11 mouse cellular contexts compared by ENCODE assay signal in genomic region chrX:68839548-68840444, GRCm38 (mm10). TPM values are rescaled to one million over a fixed set of nuclear protein-coding genes. Genes with fewer than 3 reads are reported as not detected.
DNase-seq lines count a peak whose midpoint lies in the region; ATAC-seq and TF ChIP-seq lines count a peak whose summit lies in the region.
"Had no signal": no experiment of that assay in that cellular context is flagged by ENCODE, and none has a peak within 500 bp of the region (broad histone marks: within the 10 kb centered on the region; RNA-seq: fewer than 3 reads in every experiment).

No protein-coding gene starts in this region.

- no peaks in the 10 kb centered on the region for H3K4me1 ChIP-seq in hindbrain, embryonic 14.5 days (replicated peaks; ENCODE audit: control insufficient read depth, insufficient read depth, low read length)
- no peaks in the 10 kb centered on the region for H3K4me1 ChIP-seq in stomach, postnatal 0 days (replicated peaks; ENCODE audit: control insufficient read depth, insufficient read depth)
- H3K4me1 ChIP-seq: embryonic facial prominence, embryonic 12.5 days had no signal

- no peaks in the 10 kb centered on the region for H3K9me3 ChIP-seq in hindbrain, embryonic 14.5 days (ENCODE audit: control insufficient read depth, low read length)
- H3K9me3 ChIP-seq in stomach, postnatal 0 days (ENCODE audit: control insufficient read depth, low read length), result no peaks in the 10 kb centered on the region
- H3K9me3 ChIP-seq: embryonic facial prominence, embryonic 12.5 days had no signal

- ATAC-seq in cerebellum, adult (ENCODE audit: insufficient number of reproducible peaks, low FRiP score, low TSS enrichment), result no peak; the same call in 1 of the 2 replicates
- ATAC-seq in hindbrain, embryonic 14.5 days (ENCODE audit: low FRiP score), result peak; percentile 59; the same call in 1 of the 2 replicates
- no peak for ATAC-seq in stomach, postnatal 0 days (ENCODE audit: low FRiP score, low TSS enrichment)

- peak; percentile 75 for TF ChIP-seq CTCF in stomach, postnatal 0 days (IDR thresholded peaks at IDR 0.05; ENCODE audit: low read depth)

- 0 out of 2 replicates have a peak overlapping the region, but pooled peaks have one; percentile 5 for H3K27ac ChIP-seq in hindbrain, embryonic 14.5 days
- no peak overlapping the region for H3K27ac ChIP-seq in stomach, postnatal 0 days (replicated peaks)
- H3K27ac ChIP-seq: embryonic facial prominence, embryonic 12.5 days had no signal

- 31% methylated on average over 5 of the region's 5 CpGs for WGBS in hindbrain, embryonic 14.5 days
- 18% methylated on average over 5 of the region's 5 CpGs for WGBS in stomach, postnatal 0 days

- H3K4me3 ChIP-seq in hindbrain, embryonic 14.5 days (replicated peaks; ENCODE audit: low read length), result no peak overlapping the region
- H3K4me3 ChIP-seq in stomach, postnatal 0 days (ENCODE audit: low read depth, low read length), result no peak overlapping the region
- H3K4me3 ChIP-seq: embryonic facial prominence, embryonic 12.5 days; myocyte had no signal

- no peaks in the 10 kb centered on the region for H3K27me3 ChIP-seq in hindbrain, embryonic 14.5 days (ENCODE audit: control insufficient read depth, insufficient read depth, low read length)
- no peaks in the 10 kb centered on the region for H3K27me3 ChIP-seq in stomach, postnatal 0 days (ENCODE audit: control insufficient read depth, insufficient read depth, low read length)
- H3K27me3 ChIP-seq: embryonic facial prominence, embryonic 12.5 days had no signal

- no peak overlapping the region for H3K9ac ChIP-seq in hindbrain, embryonic 14.5 days
- no peak overlapping the region for H3K9ac ChIP-seq in stomach, postnatal 0 days (ENCODE audit: low read length)
- H3K9ac ChIP-seq: embryonic facial prominence, embryonic 12.5 days had no signal

- peak; percentile 34 for DNase-seq in cerebellum, adult 9-10 months
- DNase-seq in lung, postnatal 10 days, result peak; percentile 4
- DNase-seq in lung, postnatal 36 days, result no peak
- DNase-seq in hindbrain, embryonic 14.5 days (ENCODE audit: low spot score), result peak; percentile 75
- DNase-seq in stomach, postnatal 0 days (ENCODE audit: low spot score), result no peak
- DNase-seq in heart, postnatal 14 days, result no peak
- no peak for DNase-seq in urinary bladder, adult 2 months (ENCODE audit: low spot score)
- DNase-seq: kidney, postnatal 36 days had no signal

- H3K4me2 ChIP-seq in hindbrain, embryonic 14.5 days (replicated peaks), result no peak overlapping the region
- no peak overlapping the region for H3K4me2 ChIP-seq in stomach, postnatal 0 days (replicated peaks; ENCODE audit: low read depth)
- H3K4me2 ChIP-seq: embryonic facial prominence, embryonic 12.5 days had no signal

- no peak for TF ChIP-seq EP300 in stomach, postnatal 0 days (optimal IDR thresholded peaks at IDR 0.05)

- intact Hi-C loops in heart, postnatal 14 days (cut with DNase I), result no loop called here

- no peaks in the 10 kb centered on the region for H3K36me3 ChIP-seq in hindbrain, embryonic 14.5 days (replicated peaks; ENCODE audit: control insufficient read depth, insufficient read depth)
- no peaks in the 10 kb centered on the region for H3K36me3 ChIP-seq in stomach, postnatal 0 days (ENCODE audit: control insufficient read depth, insufficient read depth, low read length)
- H3K36me3 ChIP-seq: embryonic facial prominence, embryonic 12.5 days had no signal

RNA-seq across cellular contexts. Expression of gene Gm14698, which starts 18.9 kb away (rescaled TPM):
- 3.8 and 4.2 TPM in 2 replicates for polyA plus RNA-seq in hindbrain, embryonic 14.5 days (2014; fragmentation: Nextera tagmentation; extraction: Ambion mirVana)
- polyA plus RNA-seq in stomach, postnatal 0 days (2015; fragmentation: Nextera tagmentation; extraction: Ambion mirVana), result 2.3 and 3.1 TPM in 2 replicates
- total RNA-seq in heart, postnatal 14 days (2021), result 1 to 10 TPM in 1 of 2 experiments, not detected in 1; 3.2 TPM
- 0.59 and 0.68 TPM in 2 replicates for polyA plus RNA-seq in urinary bladder, adult 2 months (2012; rRNA removed)

RNA-seq across cellular contexts. Expression of gene Gm6812, which starts 53.1 kb away (rescaled TPM):
- polyA plus RNA-seq in hindbrain, embryonic 14.5 days (2014; fragmentation: Nextera tagmentation; extraction: Ambion mirVana), result not detected in 2 replicates
- polyA plus RNA-seq in stomach, postnatal 0 days (2015; fragmentation: Nextera tagmentation; extraction: Ambion mirVana), result 0.41 TPM in 1 of 2 replicates, not detected in the other
- total RNA-seq in heart, postnatal 14 days (2021), result not detected
- polyA plus RNA-seq in urinary bladder, adult 2 months (2012; rRNA removed), result not detected in 2 replicates
- polyA plus RNA-seq: embryonic facial prominence, embryonic 12.5 days; myocyte had no signal

Comparison
In these comparisons a context has a peak if more than half of its experiments do, and no peak if none do; other contexts are left out.
1. DNase-seq: peak in cerebellum, adult 9-10 months (single experiment), lung, postnatal 10 days (single experiment) and hindbrain, embryonic 14.5 days (single experiment); none in lung, postnatal 36 days (single experiment), stomach, postnatal 0 days (single experiment), heart, postnatal 14 days (0 of 2) and urinary bladder, adult 2 months (single experiment).